Mouse (Mus musculus) gastrocnemius, postnatal 25 days (tissue): ENCODE results near the gene Gm1123. TPM values are rescaled to one million over a fixed set of nuclear protein-coding genes. Genes with fewer than 3 reads are reported as not detected.

ENCODE experiments used
- DNase-seq: peaks from one replicate; pipeline ENCODE4 v3.0.0; 2022
- total RNA-seq, 2 experiments: library from RNA; stranded (reverse); gene quantifications; 1 replicate in 1 of 2; 2 replicates in 1 of 2; pipeline ENCODE4 v1.2.3; 2021

Gene Gm1123
- total RNA-seq, 2 experiments from 2014 or later = not detected

GRCm38 (mm10) chr9:99001326-99001725, 34.2 kb downstream of the Gm1123 start:
- no peak for DNase-seq

- DNase-seq = no peak
Measured at GRCm38 (mm10) chr9:98999881-99000339, 35.6 kb downstream of the Gm1123 start.

GRCm38 (mm10) chr9:98994103-98994502, 41.4 kb downstream of the Gm1123 start:
- DNase-seq = no peak

DNA sequence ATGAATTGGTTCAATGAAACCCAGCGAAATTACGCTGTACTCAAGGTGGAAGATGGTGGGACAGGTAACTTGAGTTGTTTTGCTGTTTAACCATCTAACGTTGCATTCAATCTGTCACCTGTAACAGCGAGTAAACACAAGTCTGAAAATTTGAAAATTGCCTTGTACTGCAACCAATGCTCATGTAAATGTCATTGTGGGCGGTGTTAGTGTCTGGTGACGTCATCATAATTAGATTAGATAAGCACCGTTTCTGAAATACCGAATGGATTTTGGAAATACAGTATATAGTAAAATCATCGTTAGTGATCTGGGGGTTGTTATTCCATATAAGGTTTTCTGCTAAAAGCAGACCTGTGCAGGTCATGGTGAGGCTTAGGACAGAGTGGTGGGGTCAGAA, 48.4 kb downstream of the Gm1123 start:
- DNase-seq = no peak

- DNase-seq = no peak
Measured at GRCm38 (mm10) chr9:98986476-98987096, 48.9 kb downstream of the Gm1123 start.

DNA sequence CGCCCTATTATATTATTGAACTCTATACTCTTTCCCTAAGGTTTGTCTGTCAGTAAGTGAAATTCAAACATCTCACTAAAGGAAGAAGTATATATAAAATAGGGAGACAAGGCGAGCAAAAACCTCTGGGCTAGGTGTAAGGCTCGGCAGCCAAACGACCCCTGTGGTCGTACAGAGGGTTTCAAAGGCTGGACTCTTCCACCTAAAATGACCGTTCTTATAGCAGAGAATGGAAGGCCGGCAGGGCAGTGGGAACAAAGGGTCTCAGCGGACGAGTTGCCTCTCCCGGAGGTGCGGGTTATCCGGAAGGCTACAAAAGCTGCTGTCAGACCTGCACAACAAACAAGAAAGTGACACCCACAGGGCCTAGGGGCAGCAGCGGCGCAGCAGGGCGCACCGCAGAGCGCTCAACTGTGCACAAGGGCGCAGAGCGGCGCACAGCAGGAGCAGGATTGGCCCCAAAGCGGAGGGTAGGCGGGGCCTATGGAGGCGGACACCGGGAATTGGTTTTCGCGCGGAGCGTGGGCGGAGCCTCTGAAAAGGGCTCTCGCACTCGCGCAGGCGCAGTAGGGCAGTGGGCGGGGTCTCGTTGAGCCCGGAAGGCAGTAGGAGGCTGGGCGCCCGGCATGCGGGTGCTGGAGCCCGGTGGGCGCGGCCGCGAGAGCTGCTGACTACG, 49.6 kb downstream of the Gm1123 start, which contains the start of gene Faim:
Faim (plus strand) TSS at position 574 of the 676 bp plus-strand sequence.
- peak; percentile 98 for DNase-seq

GRCm38 (mm10) chr9:98979431-98980416, 55.8 kb downstream of the Gm1123 start:
- peak; percentile 69 for DNase-seq

DNA sequence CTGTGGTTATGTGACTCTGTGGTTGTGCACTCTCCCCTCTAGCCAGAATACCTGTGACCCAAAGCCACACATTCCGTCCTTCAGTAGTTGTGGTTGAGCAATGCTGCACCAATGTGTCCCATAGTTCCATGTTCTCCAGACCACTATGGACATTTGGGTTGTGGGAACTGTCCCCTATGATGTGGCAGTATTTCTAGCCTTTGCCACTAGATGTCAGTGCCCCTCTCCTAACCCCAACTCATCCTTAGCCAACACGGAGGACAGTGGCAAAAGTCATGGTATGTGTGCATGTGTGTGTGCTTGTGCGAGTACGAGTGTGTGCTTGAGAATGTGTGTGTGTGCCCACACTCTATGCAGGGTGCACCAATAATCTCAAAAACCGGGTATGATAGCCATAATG, 59.0 kb downstream of the Gm1123 start:
- DNase-seq = no peak

DNA sequence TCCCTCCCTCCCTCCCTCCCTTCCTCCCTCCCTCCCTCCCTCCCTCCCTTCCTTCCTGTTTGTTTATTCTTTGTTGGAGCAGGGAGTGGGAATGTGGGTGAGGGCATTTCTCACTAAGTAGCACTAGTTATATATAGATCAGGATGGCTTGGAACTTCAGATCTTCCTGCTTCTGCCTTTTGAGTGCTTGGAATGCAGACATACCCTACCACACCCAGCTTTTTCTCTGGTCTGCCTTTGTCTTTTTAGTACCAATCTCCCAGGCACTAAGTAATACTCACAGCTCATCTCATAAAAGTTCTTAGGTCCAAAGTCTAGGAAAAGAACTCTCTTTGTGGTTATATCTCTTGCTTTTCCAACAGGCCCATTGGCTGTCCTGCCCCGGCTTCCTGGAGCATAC, 59.4 kb downstream of the Gm1123 start:
- DNase-seq = no peak

GRCm38 (mm10) chr9:98974898-98975297, 60.6 kb downstream of the Gm1123 start:
- no peak for DNase-seq

DNA sequence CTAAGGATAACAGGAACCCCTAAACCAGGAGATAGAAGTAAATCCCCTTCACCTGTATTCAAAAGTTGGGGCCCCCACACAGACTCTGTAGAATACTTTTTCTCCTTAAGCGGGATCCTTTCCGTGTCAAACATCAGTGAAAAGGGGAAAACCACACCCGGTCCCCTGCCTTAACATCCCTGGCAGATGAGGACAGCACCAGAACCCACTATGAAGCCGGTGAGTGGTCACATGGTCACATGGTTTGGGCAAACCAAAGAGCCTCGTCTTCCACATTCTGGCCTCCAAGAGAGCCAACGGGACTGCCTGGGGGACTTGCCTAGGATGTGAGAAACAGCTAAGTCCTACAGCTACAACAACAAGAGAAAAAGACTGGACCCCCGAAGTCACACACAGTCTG, 62.0 kb downstream of the Gm1123 start:
- DNase-seq = no peak

- no peak for DNase-seq
Measured at GRCm38 (mm10) chr9:98973101-98973521, 62.4 kb downstream of the Gm1123 start.

- DNase-seq = no peak
Measured at GRCm38 (mm10) chr9:98965084-98965483, 70.4 kb downstream of the Gm1123 start.

- no peak for DNase-seq
Measured at GRCm38 (mm10) chr9:98963661-98964060, 71.9 kb downstream of the Gm1123 start.

DNA sequence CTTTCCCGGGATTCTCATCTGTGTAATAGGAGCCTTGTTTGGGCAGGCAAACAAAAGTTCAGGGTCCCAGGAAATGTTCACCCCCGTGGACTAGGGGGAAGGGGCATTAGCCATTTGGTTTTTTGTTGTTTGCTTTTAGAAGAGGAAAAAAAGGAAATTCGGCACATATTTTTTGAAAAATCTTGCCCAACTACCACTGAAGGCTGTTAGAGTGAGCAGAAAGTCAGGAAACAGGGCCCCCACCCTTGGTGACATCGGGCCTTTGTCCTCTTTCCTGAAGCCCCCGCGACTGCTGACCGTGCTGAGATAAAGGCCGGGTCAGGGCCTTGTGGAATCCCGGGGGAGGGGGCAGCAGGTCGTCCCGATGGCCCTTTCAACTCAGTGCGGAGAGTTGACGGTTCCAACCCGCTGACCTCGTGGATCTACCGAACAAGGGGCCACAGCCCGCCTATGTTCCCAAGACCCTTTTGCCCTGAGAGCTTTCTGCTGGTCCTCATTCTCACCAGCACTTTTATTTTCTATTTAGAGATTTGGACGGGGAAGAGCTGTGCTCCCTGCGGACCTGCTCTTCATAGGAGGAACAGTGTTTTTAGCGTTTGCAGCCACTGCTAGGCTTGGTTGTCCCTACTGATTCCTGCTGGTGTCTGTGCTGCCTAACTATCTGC, 72.9 kb downstream of the Gm1123 start:
- DNase-seq = no peak

GRCm38 (mm10) chr9:98961591-98962477, 73.7 kb downstream of the Gm1123 start:
- no peak for DNase-seq

DNA sequence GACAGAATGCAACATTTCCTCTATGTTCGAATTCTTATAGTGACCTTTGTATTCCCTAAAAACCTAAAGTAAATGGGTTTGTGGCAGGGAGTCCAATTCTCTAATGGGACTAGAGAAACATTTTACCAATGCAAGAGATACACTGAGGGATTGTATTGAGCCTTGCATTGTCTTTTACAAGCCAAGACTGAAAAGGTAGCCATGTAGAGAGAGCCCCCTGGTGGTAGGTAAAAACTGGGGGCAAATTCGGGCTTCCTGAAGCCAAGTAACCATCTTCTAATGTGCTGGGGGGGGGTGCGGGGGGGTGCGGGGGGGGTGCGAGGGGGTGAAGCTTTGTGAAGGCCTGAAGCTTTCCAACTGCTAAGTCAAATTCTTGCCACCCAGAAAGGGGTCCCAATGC, 75.2 kb downstream of the Gm1123 start:
- no peak for DNase-seq

GRCm38 (mm10) chr9:98959851-98960250, 75.7 kb downstream of the Gm1123 start:
- DNase-seq = no peak

- no peak for DNase-seq
Measured at GRCm38 (mm10) chr9:98958628-98959027, 76.9 kb downstream of the Gm1123 start.

- no peak for DNase-seq
Measured at GRCm38 (mm10) chr9:98957751-98958351, 77.7 kb downstream of the Gm1123 start.
